Mouse (Mus musculus): ENCODE measurements around the gene Tnfaip2. TPM values are rescaled to one million over a fixed set of nuclear protein-coding genes. Genes with fewer than 3 reads are reported as not detected.
A peak's percentile ranks its signal among the peaks of the same experiment; 100 is the strongest.

The Tnfaip2 gene
- polyA plus RNA-seq, 1 experiment from 2014 or later, result 4.6 TPM

GRCm38 (mm10) chr12:111430049-111430867 lies 12.0 kb upstream of the Tnfaip2 start:
- no peak overlapping the region for H3K27ac ChIP-seq (replicated peaks; ENCODE audit: low read depth, low read length)

GRCm38 (mm10) chr12:111430868-111431817 lies 11.1 kb upstream of the Tnfaip2 start:
- H3K36me3 ChIP-seq (replicated peaks; ENCODE audit: control insufficient read depth, insufficient read depth, low read depth, low read length), result no peaks in the 10 kb centered on the region
- H3K9ac ChIP-seq (replicated peaks; ENCODE audit: low read length), result no peak overlapping the region; the same call in 1 of the 2 replicates
- peaks cover 7% of the 10 kb centered on the region for H3K4me1 ChIP-seq (ENCODE audit: control insufficient read depth, insufficient read depth, low read length)
- WGBS, result 24% methylated on average over 14 of the region's 14 CpGs
- ATAC-seq (replicated peaks; ENCODE audit: insufficient number of reproducible peaks, low FRiP score, low TSS enrichment, low read depth) (no peak), DNase-seq (ENCODE audit: low spot score) (no peak)
- no peak overlapping the region for H3K27ac ChIP-seq (replicated peaks; ENCODE audit: low read depth, low read length)
- H3K4me2 ChIP-seq (ENCODE audit: low read depth, low read length), result no peak overlapping the region
- H3K4me3 ChIP-seq (ENCODE audit: low read depth, low read length), result no peak overlapping the region
- H3K27me3 ChIP-seq (ENCODE audit: control insufficient read depth, insufficient read depth, low read length), result peaks cover 27% of the 10 kb centered on the region
- no peaks in the 10 kb centered on the region for H3K9me3 ChIP-seq (replicated peaks; ENCODE audit: control insufficient read depth, low read length)

More at GRCm38 (mm10) chr12:111430049-111430867, 12.0 kb upstream of the Tnfaip2 start:
- Histone ChIP-seq H3K27me3 (ENCODE audit: control insufficient read depth, insufficient read depth, low read length) (peaks cover 36% of the 10 kb centered on the region), H3K4me1 (ENCODE audit: control insufficient read depth, insufficient read depth, low read length) (peaks cover 7% of the 10 kb centered on the region), H3K4me2 (ENCODE audit: low read depth, low read length) (peak overlapping the region; percentile 59), H3K36me3 (replicated peaks; ENCODE audit: control insufficient read depth, insufficient read depth, low read depth, low read length) (no peaks in the 10 kb centered on the region), H3K9me3 (replicated peaks; ENCODE audit: control insufficient read depth, low read length) (no peaks in the 10 kb centered on the region), H3K4me3 (ENCODE audit: low read depth, low read length) (peak overlapping the region; percentile 24; the same call in 1 of the 2 replicates), H3K9ac (replicated peaks; ENCODE audit: low read length) (no peak overlapping the region; the same call in 1 of the 2 replicates)
- WGBS, result 9% methylated on average over 27 of the region's 27 CpGs
- ATAC-seq (replicated peaks; ENCODE audit: insufficient number of reproducible peaks, low FRiP score, low TSS enrichment, low read depth) (no peak), DNase-seq (ENCODE audit: low spot score) (no peak)

- H3K4me3 ChIP-seq (ENCODE audit: low read depth, low read length), result no peak overlapping the region
- no peaks in the 10 kb centered on the region for H3K9me3 ChIP-seq (replicated peaks; ENCODE audit: control insufficient read depth, low read length)
- DNase-seq (ENCODE audit: low spot score) (no peak), ATAC-seq (replicated peaks; ENCODE audit: insufficient number of reproducible peaks, low FRiP score, low TSS enrichment, low read depth) (no peak)
- peaks cover 27% of the 10 kb centered on the region for H3K27me3 ChIP-seq (ENCODE audit: control insufficient read depth, insufficient read depth, low read length)
- no peak overlapping the region for H3K9ac ChIP-seq (replicated peaks; ENCODE audit: low read length)
- H3K4me1 ChIP-seq (ENCODE audit: control insufficient read depth, insufficient read depth, low read length), result peaks cover 7% of the 10 kb centered on the region
- no peaks in the 10 kb centered on the region for H3K36me3 ChIP-seq (replicated peaks; ENCODE audit: control insufficient read depth, insufficient read depth, low read depth, low read length)
- H3K27ac ChIP-seq (replicated peaks; ENCODE audit: low read depth, low read length), result no peak overlapping the region
- H3K4me2 ChIP-seq (ENCODE audit: low read depth, low read length), result no peak overlapping the region
- 35% methylated on average over 4 of the region's 4 CpGs for WGBS
Observed at GRCm38 (mm10) chr12:111432097-111432496, 10.2 kb upstream of the Tnfaip2 start.

GRCm38 (mm10) chr12:111432751-111433331 lies 9.4 kb upstream of the Tnfaip2 start:
- Histone ChIP-seq H3K4me1 (ENCODE audit: control insufficient read depth, insufficient read depth, low read length) (peaks cover 7% of the 10 kb centered on the region), H3K9me3 (replicated peaks; ENCODE audit: control insufficient read depth, low read length) (no peaks in the 10 kb centered on the region), H3K36me3 (replicated peaks; ENCODE audit: control insufficient read depth, insufficient read depth, low read depth, low read length) (no peaks in the 10 kb centered on the region), H3K4me3 (ENCODE audit: low read depth, low read length) (no peak overlapping the region), H3K27ac (replicated peaks; ENCODE audit: low read depth, low read length) (no peak overlapping the region), H3K4me2 (ENCODE audit: low read depth, low read length) (no peak overlapping the region), H3K9ac (replicated peaks; ENCODE audit: low read length) (no peak overlapping the region), H3K27me3 (ENCODE audit: control insufficient read depth, insufficient read depth, low read length) (peaks cover 21% of the 10 kb centered on the region)
- WGBS, result 49% methylated on average over 4 of the region's 5 CpGs
- DNase-seq (ENCODE audit: low spot score) (no peak), ATAC-seq (replicated peaks; ENCODE audit: insufficient number of reproducible peaks, low FRiP score, low TSS enrichment, low read depth) (no peak)

- H3K36me3 ChIP-seq (replicated peaks; ENCODE audit: control insufficient read depth, insufficient read depth, low read depth, low read length), result no peaks in the 10 kb centered on the region
- no peak overlapping the region for H3K9ac ChIP-seq (replicated peaks; ENCODE audit: low read length)
- no peak overlapping the region for H3K4me3 ChIP-seq (ENCODE audit: low read depth, low read length)
- no peak overlapping the region for H3K4me2 ChIP-seq (ENCODE audit: low read depth, low read length)
- H3K9me3 ChIP-seq (replicated peaks; ENCODE audit: control insufficient read depth, low read length), result no peaks in the 10 kb centered on the region
- H3K27ac ChIP-seq (replicated peaks; ENCODE audit: low read depth, low read length), result no peak overlapping the region
- WGBS, result 25% methylated on average over 6 of the region's 7 CpGs
- ATAC-seq (replicated peaks; ENCODE audit: insufficient number of reproducible peaks, low FRiP score, low TSS enrichment, low read depth) (no peak), DNase-seq (ENCODE audit: low spot score) (no peak)
- peaks cover 12% of the 10 kb centered on the region for H3K27me3 ChIP-seq (ENCODE audit: control insufficient read depth, insufficient read depth, low read length)
- H3K4me1 ChIP-seq (ENCODE audit: control insufficient read depth, insufficient read depth, low read length), result peaks cover 3% of the 10 kb centered on the region
Observed at GRCm38 (mm10) chr12:111434164-111434744, 8.0 kb upstream of the Tnfaip2 start.

GRCm38 (mm10) chr12:111434745-111435327 lies 7.4 kb upstream of the Tnfaip2 start:
- DNase-seq (ENCODE audit: low spot score), result no peak
- Histone ChIP-seq H3K9ac (replicated peaks; ENCODE audit: low read length) (no peak overlapping the region), H3K9me3 (replicated peaks; ENCODE audit: control insufficient read depth, low read length) (no peaks in the 10 kb centered on the region), H3K4me1 (ENCODE audit: control insufficient read depth, insufficient read depth, low read length) (peaks cover 3% of the 10 kb centered on the region), H3K36me3 (replicated peaks; ENCODE audit: control insufficient read depth, insufficient read depth, low read depth, low read length) (no peaks in the 10 kb centered on the region), H3K4me2 (ENCODE audit: low read depth, low read length) (no peak overlapping the region), H3K4me3 (ENCODE audit: low read depth, low read length) (no peak overlapping the region), H3K27me3 (ENCODE audit: control insufficient read depth, insufficient read depth, low read length) (peaks cover 12% of the 10 kb centered on the region), H3K27ac (replicated peaks; ENCODE audit: low read depth, low read length) (no peak overlapping the region)
- 49% methylated on average over 8 of the region's 8 CpGs for WGBS
- no peak for ATAC-seq (replicated peaks; ENCODE audit: insufficient number of reproducible peaks, low FRiP score, low TSS enrichment, low read depth)

GRCm38 (mm10) chr12:111436170-111436569 lies 6.1 kb upstream of the Tnfaip2 start:
- H3K27ac ChIP-seq (replicated peaks; ENCODE audit: low read depth, low read length), result no peak overlapping the region
- no peaks in the 10 kb centered on the region for H3K36me3 ChIP-seq (replicated peaks; ENCODE audit: control insufficient read depth, insufficient read depth, low read depth, low read length)
- H3K4me2 ChIP-seq (ENCODE audit: low read depth, low read length), result no peak overlapping the region
- 81% methylated on average over 3 of the region's 3 CpGs for WGBS
- no peak for ATAC-seq (replicated peaks; ENCODE audit: insufficient number of reproducible peaks, low FRiP score, low TSS enrichment, low read depth)
- no peak overlapping the region for H3K4me3 ChIP-seq (ENCODE audit: low read depth, low read length)
- H3K4me1 ChIP-seq (ENCODE audit: control insufficient read depth, insufficient read depth, low read length), result no peaks in the 10 kb centered on the region; the same call in 1 of the 2 replicates
- no peak for DNase-seq (ENCODE audit: low spot score)
- H3K27me3 ChIP-seq (ENCODE audit: control insufficient read depth, insufficient read depth, low read length), result peaks cover 5% of the 10 kb centered on the region
- no peaks in the 10 kb centered on the region for H3K9me3 ChIP-seq (replicated peaks; ENCODE audit: control insufficient read depth, low read length)
- no peak overlapping the region for H3K9ac ChIP-seq (replicated peaks; ENCODE audit: low read length)
